Mouse (Mus musculus) brain, embryonic 14.5 days (tissue): ENCODE measurements around the gene Hmgxb4.
"Not testable (repeated sequence)": the region's sequence is repeated elsewhere in the genome, so short reads cannot be mapped to it uniquely, and the experiment has no call there.

Source experiments
- CTCF ChIP-seq: fragments of 200-500 bp; IDR thresholded peaks from 2 replicates; pipeline ENCODE4 v1.5.1; 2012; ENCODE audit warnings: inconsistent platforms, mild to moderate bottlenecking, moderate library complexity, borderline replicate concordance; ENCODE audit not compliant: insufficient read depth, insufficient read length; ENCODE audit errors: extremely low read depth
- POLR2A ChIP-seq: fragments of 200-500 bp; IDR thresholded peaks from 2 replicates; pipeline ENCODE4 v1.6.1; 2012; ENCODE audit warnings: mild to moderate bottlenecking, inconsistent platforms, borderline replicate concordance; ENCODE audit not compliant: poor library complexity, insufficient read depth, insufficient read length, severe bottlenecking; ENCODE audit errors: extremely low read depth

- TF ChIP-seq CTCF, POLR2A: not testable (repeated sequence)
These were observed 22.9 kb upstream of the Hmgxb4 start for GRCm38 (mm10) chr8:74970286-74970685.
